In the genomic region with DNA sequence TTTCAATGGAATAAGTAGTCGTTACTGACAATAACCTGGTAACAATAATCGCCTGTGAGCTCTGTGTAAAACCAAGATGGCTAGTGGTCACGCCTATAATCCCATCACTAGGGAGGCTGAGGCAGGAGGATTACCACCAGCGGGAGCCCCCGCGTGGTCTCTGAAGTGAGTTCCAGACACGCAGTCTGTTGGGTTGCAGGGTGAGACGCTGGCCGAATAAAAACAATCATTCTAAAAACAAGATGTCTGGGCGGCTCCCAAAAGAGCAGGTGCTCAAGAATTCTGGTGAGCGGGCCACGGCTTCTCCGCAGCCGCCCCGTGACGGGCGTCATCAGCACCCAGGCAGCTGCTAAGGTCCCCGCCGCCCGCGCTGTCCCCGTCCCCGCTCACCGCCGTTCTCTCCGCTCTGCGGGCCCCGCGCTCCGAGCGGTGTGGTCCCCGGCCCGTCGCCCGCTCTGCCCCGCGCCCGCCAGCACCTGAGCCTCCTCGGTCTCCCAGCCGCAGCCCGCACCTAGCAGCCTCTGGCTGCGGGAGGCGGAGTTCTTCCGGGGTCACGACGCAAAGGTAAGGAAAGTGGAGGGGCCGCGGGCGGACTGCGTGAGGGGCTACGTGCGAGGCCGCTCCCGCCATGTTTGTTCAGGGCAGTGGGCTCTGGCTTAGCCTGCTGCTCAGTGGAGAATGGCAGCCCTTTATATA, we compare ENCODE assay signal across 8 mouse cellular contexts. TPM values are rescaled to one million over a fixed set of nuclear protein-coding genes. Genes with fewer than 3 reads are reported as not detected.
DNase-seq lines count a peak whose midpoint lies in the region; ATAC-seq lines count a peak whose summit lies in the region.

A gene (minus strand): TSS at position 546 of the 696 bp plus-strand sequence.

- H3K9me3 ChIP-seq in forebrain, embryonic 13.5 days (replicated peaks), result no peaks in the 10 kb centered on the region
- H3K9me3 ChIP-seq in heart, embryonic 16.5 days (replicated peaks; ENCODE audit: control insufficient read depth, low read length), result no peaks in the 10 kb centered on the region
- H3K9me3 ChIP-seq in liver, embryonic 13.5 days (replicated peaks), result no peaks in the 10 kb centered on the region
- H3K9me3 ChIP-seq in stomach, embryonic 14.5 days (ENCODE audit: control insufficient read depth, low read depth, low read length), result no peaks in the 10 kb centered on the region

- peak; percentile 59 to 63 for DNase-seq in CD8-positive naive resting alpha-beta T cell, adult 2 months (ENCODE audit: low read depth in 2 of 2, low spot score in 2 of 2)
- DNase-seq in kidney, postnatal 25 days, result peak; percentile 75 to 87
- peak; percentile 61 for DNase-seq in liver, embryonic 13.5 days
- peak; percentile 81 for DNase-seq in neural tube, embryonic 10.5 days (ENCODE audit: extremely low spot score, low spot score)

- no peaks in the 10 kb centered on the region for H3K27me3 ChIP-seq in forebrain, embryonic 13.5 days
- no peaks in the 10 kb centered on the region for H3K27me3 ChIP-seq in heart, embryonic 16.5 days (ENCODE audit: control insufficient read depth, insufficient read depth, low read length)
- H3K27me3 ChIP-seq in liver, embryonic 13.5 days, result no peaks in the 10 kb centered on the region
- H3K27me3 ChIP-seq in stomach, embryonic 14.5 days (ENCODE audit: control insufficient read depth, insufficient read depth, low read length), result no peaks in the 10 kb centered on the region

- peaks cover 13% of the 10 kb centered on the region for H3K4me1 ChIP-seq in forebrain, embryonic 13.5 days
- peaks cover 5% of the 10 kb centered on the region for H3K4me1 ChIP-seq in heart, embryonic 16.5 days (ENCODE audit: control insufficient read depth, insufficient read depth, low read length)
- H3K4me1 ChIP-seq in liver, embryonic 13.5 days (replicated peaks), result peaks cover 26% of the 10 kb centered on the region
- 0 out of 2 replicates have a peak, but pooled peaks cover 2% of the 10 kb centered on the region for H3K4me1 ChIP-seq in stomach, embryonic 14.5 days (ENCODE audit: control insufficient read depth, insufficient read depth, low read length)

- H3K4me3 ChIP-seq in forebrain, embryonic 13.5 days, result peak within 1 kb of the TSS; percentile 76
- H3K4me3 ChIP-seq in heart, embryonic 16.5 days (ENCODE audit: low read length), result peak within 1 kb of the TSS; percentile 93
- peak within 1 kb of the TSS; percentile 78 for H3K4me3 ChIP-seq in liver, embryonic 13.5 days (replicated peaks)
- H3K4me3 ChIP-seq in stomach, embryonic 14.5 days (ENCODE audit: low read depth, low read length), result peak within 1 kb of the TSS; percentile 73

- H3K9ac ChIP-seq in forebrain, embryonic 13.5 days, result peak within 1 kb of the TSS; percentile 76
- H3K9ac ChIP-seq in heart, embryonic 16.5 days (ENCODE audit: low read length), result peak within 1 kb of the TSS; percentile 87
- H3K9ac ChIP-seq in liver, embryonic 13.5 days, result peak within 1 kb of the TSS; percentile 82
- peak within 1 kb of the TSS; percentile 69 for H3K9ac ChIP-seq in stomach, embryonic 14.5 days (replicated peaks; ENCODE audit: low read depth, low read length)

- WGBS in forebrain, embryonic 13.5 days, result 4% methylated on average over 49 of the region's 54 CpGs
- 1% methylated on average over 54 of the region's 54 CpGs for WGBS in heart, embryonic 16.5 days
- under 1% methylated on average over 54 of the region's 54 CpGs for WGBS in liver, embryonic 13.5 days (ENCODE audit: insufficient replicate concordance)
- WGBS in stomach, embryonic 14.5 days, result 3% methylated on average over 54 of the region's 54 CpGs

- ATAC-seq in cerebellum, adult (ENCODE audit: insufficient number of reproducible peaks, low FRiP score, low TSS enrichment), result peak; percentile 92
- ATAC-seq in forebrain, embryonic 13.5 days, result peak; percentile 97
- peak; percentile 83 for ATAC-seq in heart, embryonic 16.5 days (replicated peaks; ENCODE audit: extremely low read depth, insufficient read depth, low FRiP score)
- ATAC-seq in liver, embryonic 13.5 days (ENCODE audit: low read depth), result peak; percentile 82
- ATAC-seq in stomach, embryonic 14.5 days (ENCODE audit: insufficient number of reproducible peaks, insufficient read depth, low FRiP score, low read depth), result peak; percentile 85

- H3K4me2 ChIP-seq in forebrain, embryonic 13.5 days, result peak within 1 kb of the TSS; percentile 62
- H3K4me2 ChIP-seq in heart, embryonic 16.5 days (ENCODE audit: low read depth, low read length), result peak within 1 kb of the TSS; percentile 78
- peak within 1 kb of the TSS; percentile 86 for H3K4me2 ChIP-seq in liver, embryonic 13.5 days
- peak within 1 kb of the TSS; percentile 61 for H3K4me2 ChIP-seq in stomach, embryonic 14.5 days (replicated peaks; ENCODE audit: low read depth, low read length)

- H3K36me3 ChIP-seq in forebrain, embryonic 13.5 days (ENCODE audit: poor library complexity, severe bottlenecking), result peaks cover 25% of the 10 kb centered on the region
- peaks cover 8% of the 10 kb centered on the region for H3K36me3 ChIP-seq in heart, embryonic 16.5 days (ENCODE audit: control insufficient read depth, insufficient read depth)
- H3K36me3 ChIP-seq in liver, embryonic 13.5 days, result peaks cover 19% of the 10 kb centered on the region
- peaks cover 10% of the 10 kb centered on the region; the same call in 1 of the 2 replicates for H3K36me3 ChIP-seq in stomach, embryonic 14.5 days (ENCODE audit: control insufficient read depth, insufficient read depth, low read length)

- peak within 1 kb of the TSS; percentile 55; the same call in 1 of the 2 replicates for H3K27ac ChIP-seq in forebrain, embryonic 13.5 days
- peak within 1 kb of the TSS; percentile 62 for H3K27ac ChIP-seq in heart, embryonic 16.5 days (ENCODE audit: low read length)
- peak within 1 kb of the TSS; percentile 67 for H3K27ac ChIP-seq in liver, embryonic 13.5 days
- no peak within 1 kb of the TSS for H3K27ac ChIP-seq in stomach, embryonic 14.5 days (ENCODE audit: low read length)

RNA-seq across cellular contexts. Expression of the gene that starts here (rescaled TPM):
- polyA plus RNA-seq in forebrain, embryonic 13.5 days (2015; fragmentation: Nextera tagmentation; extraction: Ambion mirVana), result 22.1 and 24.0 TPM in 2 replicates
- 11.7 and 12.9 TPM in 2 replicates for polyA plus RNA-seq in heart, embryonic 16.5 days (2015; fragmentation: Nextera tagmentation; extraction: Ambion mirVana)
- polyA plus RNA-seq in liver, embryonic 13.5 days (2015; fragmentation: Nextera tagmentation; extraction: Ambion mirVana), result 4.3 and 4.7 TPM in 2 replicates
- 20.3 and 21.0 TPM in 2 replicates for polyA plus RNA-seq in stomach, embryonic 14.5 days (2014; fragmentation: Nextera tagmentation; extraction: Ambion mirVana)
